ENCODE assay signal across 1 mouse cellular context in genomic region chr4:63384262-63384661, GRCm38 (mm10).
TF ChIP-seq lines count a peak whose summit lies in the region.

No protein-coding gene starts in this region.

TF ChIP-seq in MEL, 35 proteins besides CTCF, POLR2A, EP300 and RAD21 (continued from another document):
- TF ChIP-seq TAL1 (IDR thresholded peaks at IDR 0.05; ENCODE audit: low read length) (no peak), JUND (IDR thresholded peaks at IDR 0.05; ENCODE audit: low read depth, low read length) (no peak), NRF1 (IDR thresholded peaks at IDR 0.05; ENCODE audit: insufficient read depth, low read depth, low read length, poor library complexity, severe bottlenecking) (no peak), USF1 (IDR thresholded peaks at IDR 0.05; ENCODE audit: low read depth, low read length) (no peak), ZMIZ1 (IDR thresholded peaks at IDR 0.05; ENCODE audit: low read depth, low read length) (no peak), POLR2AphosphoS5 (IDR thresholded peaks at IDR 0.05; ENCODE audit: borderline replicate concordance, low read depth, low read length) (no peak), MAFK (IDR thresholded peaks at IDR 0.05; ENCODE audit: borderline replicate concordance, low read depth, low read length) (no peak), HCFC1 (IDR thresholded peaks at IDR 0.05; ENCODE audit: low read depth, low read length) (no peak), MAX (IDR thresholded peaks at IDR 0.05; ENCODE audit: low read length) (no peak), ETS1 (IDR thresholded peaks at IDR 0.05; ENCODE audit: low read depth, low read length) (no peak), POLR2AphosphoS2 (IDR thresholded peaks at IDR 0.05; ENCODE audit: low read length) (no peak), UBTF (IDR thresholded peaks at IDR 0.05; ENCODE audit: borderline replicate concordance, insufficient read depth, low read depth, low read length) (no peak)
TF ChIP-seq in MEL: peak in this region for 0.
